Mouse (Mus musculus) urinary bladder, postnatal 10 days (tissue): ENCODE measurements around the gene Metap1.

Source experiments
- DNase-seq: peaks from one replicate; pipeline ENCODE4 v3.0.0; 2022; ENCODE audit warnings: low spot score

Metap1 gene

GRCm38 (mm10) chr3:138489327-138490033 is at the start of gene Metap1:
Gene Metap1, minus strand, starts transcription at chr3:138489515.
- peak; percentile 93 for DNase-seq

- no peak for DNase-seq
These were observed 46.7 kb upstream of the Metap1 start for GRCm38 (mm10) chr3:138536031-138536430.

GRCm38 (mm10) chr3:138532764-138533163 is 43.4 kb upstream of the Metap1 start:
- DNase-seq, result no peak

DNA sequence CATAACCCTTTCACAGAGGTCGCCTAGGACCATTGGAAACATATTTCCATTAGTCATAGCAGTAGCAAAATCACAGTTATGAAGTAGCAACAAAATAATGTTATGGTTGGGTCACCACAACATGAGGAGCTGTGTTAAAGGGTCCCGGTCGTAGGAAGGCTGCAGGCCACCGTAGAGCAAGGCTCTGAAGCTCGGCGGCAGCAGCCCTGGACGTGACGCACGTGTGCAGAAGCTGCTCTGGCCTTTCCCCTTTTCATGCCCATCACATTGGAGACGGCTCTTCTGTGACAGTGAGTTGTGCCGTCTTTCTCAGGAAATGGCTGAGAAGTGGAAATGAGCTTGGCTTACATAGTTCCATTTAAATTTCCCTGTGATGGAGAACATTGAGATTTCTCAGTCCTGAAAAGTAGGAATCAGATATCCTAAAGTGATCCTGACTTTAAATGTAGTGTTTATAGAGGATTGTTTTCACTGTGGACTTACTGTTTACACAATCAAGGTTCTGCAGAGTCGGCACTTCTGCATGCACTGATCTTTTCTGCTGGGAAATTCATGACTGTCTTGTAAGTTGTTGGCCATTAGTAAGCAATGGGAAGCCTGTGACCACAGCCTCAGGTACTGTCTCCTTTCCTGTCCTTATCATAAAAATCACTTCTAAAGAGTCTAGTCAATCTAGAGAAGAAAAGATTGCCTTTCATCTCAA is 42.3 kb upstream of the Metap1 start:
- DNase-seq, result no peak

- DNase-seq, result no peak
These were observed 41.5 kb upstream of the Metap1 start for GRCm38 (mm10) chr3:138530578-138531478.

DNA sequence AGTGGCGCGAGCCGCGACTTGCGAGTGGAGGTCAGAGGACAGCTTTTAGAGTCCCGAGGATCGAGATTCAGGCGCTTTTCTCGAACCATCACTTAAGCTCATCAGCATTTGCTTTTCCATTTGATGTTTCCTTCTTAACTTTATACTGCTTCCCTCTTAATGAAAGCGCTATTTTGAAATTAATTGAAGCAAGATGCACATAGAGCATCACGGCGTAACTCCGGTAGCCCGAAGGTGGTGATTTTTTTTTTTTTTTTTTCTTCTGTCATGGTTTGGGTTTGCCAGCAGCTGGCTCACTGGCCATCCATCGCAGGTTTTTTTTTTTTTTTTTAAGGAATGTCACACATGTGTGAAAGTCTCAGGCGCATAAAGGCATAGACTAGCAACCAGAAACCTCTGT is 39.0 kb upstream of the Metap1 start:
- DNase-seq, result no peak

DNA sequence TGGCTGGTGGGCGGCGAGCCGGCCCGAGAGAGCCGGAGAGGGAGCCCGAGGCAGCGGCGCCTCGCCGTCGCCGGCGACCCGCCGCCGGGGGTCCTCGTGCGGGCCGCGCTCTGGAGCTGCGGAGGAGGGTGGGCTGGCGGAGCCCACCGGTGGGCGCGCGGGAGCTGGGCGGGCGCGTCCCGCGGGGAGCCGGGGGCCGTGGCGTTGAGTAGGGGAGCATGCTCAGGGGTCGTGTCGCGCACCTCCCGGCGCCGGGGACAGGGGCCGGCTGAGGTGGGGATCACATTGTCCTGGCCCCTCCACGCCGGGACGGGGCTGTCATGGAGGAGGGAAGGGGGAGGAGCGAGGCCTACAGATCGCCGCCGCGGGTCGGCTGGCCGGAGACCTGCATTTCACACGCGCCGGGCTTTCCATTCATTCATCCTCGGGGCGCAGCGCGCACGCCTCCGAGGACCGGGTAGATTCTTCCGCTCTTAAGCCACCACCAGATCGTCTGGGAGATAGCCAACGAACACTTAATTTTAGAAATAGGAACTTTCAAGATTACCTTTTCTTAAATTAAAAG is 38.4 kb upstream of the Metap1 start:
- no peak for DNase-seq

DNA sequence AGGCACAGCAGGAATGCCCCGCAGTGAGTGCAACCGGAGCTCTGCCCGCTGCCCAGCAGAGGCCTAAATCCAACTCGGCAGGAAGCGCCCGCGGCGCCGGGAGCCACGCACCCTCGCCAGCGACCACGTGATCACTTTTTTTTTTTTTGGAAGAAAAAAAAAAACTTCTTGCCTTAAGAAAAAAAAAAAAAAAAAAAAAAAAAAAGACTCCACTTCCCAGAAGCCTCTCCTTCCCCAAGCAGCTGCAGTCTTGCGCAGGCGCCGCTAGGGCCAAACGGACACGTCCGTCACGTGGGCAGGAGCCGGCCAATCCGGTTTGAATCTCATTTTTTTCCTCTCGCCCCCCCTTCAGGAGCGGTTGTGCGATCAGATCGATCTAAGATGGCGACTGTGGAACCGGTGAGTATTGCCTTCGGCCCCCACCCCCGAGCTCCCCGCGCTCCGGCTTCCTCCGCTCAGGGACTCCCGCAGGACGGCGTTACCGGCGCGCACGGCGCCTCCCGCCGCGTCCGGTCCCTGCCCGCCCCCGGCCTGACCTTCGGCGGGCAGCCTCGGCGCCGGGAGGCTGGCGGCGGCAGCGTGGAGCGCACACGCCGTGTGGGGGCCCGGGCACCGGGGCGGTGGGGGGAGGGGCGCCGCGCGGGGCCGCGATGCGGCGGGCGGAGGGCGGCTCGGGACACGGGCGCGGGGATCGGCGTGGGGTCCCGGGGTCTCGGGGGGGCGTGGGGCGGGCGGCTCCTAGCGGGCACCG is 37.8 kb upstream of the Metap1 start:
- peak; percentile 89 for DNase-seq

DNA sequence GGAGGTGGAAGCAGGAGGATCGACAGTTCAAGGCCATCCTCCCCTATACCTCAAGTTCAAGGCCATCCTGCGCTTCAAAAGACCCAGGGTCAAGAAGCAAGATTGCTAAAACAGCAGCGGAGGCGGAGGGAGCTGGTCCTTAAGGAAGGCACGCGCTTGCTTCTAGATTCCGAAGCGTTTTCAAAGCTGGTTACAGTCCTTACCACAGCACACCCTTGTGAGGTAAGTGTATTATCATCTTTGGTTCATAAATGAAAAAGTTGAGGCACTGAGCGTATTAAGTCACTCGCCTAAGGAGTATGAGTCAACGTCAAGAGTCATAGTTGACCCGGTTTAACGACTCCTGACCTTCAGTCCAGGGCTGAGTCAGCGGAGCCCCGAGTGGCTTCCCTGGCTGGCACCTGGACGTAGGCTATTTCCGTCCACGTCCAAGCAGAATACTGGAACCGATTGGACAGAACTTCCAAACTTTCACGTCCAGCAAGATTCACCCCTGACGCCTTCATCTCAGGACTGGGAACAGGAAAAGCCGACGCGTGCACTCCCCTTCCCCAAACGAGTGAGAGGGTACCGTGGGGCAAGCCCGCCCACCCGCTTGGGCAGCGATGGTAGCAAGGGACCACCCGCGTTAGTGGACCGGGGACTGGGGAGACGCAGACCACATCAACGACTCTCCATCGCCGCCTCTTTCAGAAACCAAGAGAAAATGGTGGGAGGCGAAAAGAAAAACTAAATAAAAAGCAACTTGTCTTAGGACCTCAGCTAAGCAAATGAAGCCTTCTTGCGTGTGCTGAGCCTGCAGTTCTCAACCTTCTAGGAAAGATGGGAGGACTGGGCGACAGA is 37.0 kb upstream of the Metap1 start, which contains the start of gene Eif4e:
Eif4e (plus strand) TSS at position 107 of the 843 bp plus-strand sequence.
- no peak for DNase-seq

- no peak for DNase-seq
These were observed 36.2 kb upstream of the Metap1 start for GRCm38 (mm10) chr3:138525494-138525893.

DNA sequence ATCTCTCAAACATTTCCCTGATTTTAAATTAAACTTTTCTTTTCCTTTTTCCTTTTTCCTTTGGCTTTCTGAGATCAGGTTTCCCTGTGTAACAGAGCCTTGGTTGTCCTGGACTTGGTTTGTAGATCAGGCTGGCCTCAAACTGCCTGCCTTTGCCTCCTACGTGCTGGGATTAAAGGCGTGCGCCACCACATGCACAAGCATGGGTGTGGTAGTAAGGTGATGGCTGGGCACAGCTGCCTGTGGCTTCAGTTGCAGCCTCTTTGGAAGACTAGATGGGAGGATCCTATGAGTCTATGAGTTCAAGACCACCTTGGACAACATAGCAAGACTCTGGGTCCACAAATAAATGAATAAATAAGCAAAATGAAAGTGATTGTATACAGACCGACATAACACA is 34.6 kb upstream of the Metap1 start:
- no peak for DNase-seq

- DNase-seq, result no peak
These were observed 29.9 kb upstream of the Metap1 start for GRCm38 (mm10) chr3:138519218-138519617.

DNA sequence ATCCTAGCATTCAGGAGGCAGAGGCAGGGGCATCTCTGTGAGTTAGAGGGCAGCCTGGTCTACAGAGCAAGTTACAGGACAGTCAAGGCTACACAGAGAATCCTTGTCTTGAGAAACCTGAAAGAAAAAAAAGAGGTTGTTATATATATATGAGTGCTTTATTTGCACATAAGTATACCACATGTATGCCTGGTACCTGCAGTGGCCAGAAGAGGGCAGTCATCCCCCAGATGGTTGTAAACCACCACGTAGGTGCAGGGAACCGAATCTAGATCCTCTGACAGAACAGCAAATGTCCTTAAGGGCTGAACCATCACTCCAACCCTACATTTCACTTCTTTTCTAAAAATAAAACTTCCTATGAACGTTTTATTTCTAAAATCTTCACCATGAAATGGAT is 28.6 kb upstream of the Metap1 start:
- no peak for DNase-seq

- no peak for DNase-seq
These were observed 26.5 kb upstream of the Metap1 start for GRCm38 (mm10) chr3:138515656-138516370.

- no peak for DNase-seq
These were observed 25.4 kb upstream of the Metap1 start for GRCm38 (mm10) chr3:138514749-138515148.

- no peak for DNase-seq
These were observed 23.9 kb upstream of the Metap1 start for GRCm38 (mm10) chr3:138513243-138513642.

- DNase-seq, result no peak
These were observed 21.2 kb upstream of the Metap1 start for GRCm38 (mm10) chr3:138510471-138510870.

- no peak for DNase-seq
These were observed 20.3 kb upstream of the Metap1 start for GRCm38 (mm10) chr3:138509581-138509980.

DNA sequence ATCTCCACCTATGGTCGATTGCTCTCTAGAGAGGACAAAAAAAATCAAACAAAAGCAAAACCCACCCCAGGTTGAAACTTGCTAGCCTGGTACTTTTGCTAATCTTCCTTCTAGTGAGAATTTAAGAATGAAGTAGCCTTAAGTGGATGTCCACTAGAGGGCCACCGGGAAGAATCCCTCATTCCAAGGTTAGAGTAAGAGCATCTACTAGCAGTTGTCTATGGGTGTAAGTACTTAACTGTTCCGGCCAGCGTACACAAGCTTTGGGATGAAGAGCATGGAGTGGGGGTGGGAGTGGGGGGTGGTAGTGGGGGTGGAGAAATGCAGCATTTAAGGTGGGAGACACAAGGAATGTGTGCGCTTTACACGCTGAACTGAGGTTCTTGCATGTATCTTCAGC is 17.4 kb upstream of the Metap1 start:
- no peak for DNase-seq

DNA sequence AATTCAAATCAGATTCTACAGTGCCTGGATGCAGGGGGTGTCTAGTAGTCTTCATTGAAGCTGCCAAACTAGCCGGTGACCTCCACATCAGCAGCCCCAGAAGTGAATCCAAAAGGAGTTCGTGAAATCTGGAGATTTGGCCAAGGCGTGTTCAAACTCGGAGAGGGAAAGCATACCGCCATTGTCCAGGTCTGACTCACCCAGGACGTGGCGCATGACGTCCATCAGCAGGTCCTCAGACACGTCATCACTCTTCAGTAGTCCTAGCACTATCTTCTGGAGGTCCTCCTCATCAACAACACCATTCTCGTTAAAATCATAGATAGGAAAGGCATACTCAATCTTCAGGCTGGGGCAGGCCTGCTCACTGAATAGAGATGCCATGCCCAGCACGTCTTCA is 14.4 kb upstream of the Metap1 start:
- no peak for DNase-seq
